ENCODE assay signal across 9 mouse cellular contexts in genomic region chr11:96644969-96645368, GRCm38 (mm10).
A peak's percentile ranks its signal among the peaks of the same experiment; 100 is the strongest.
DNase-seq lines count a peak whose midpoint lies in the region; TF ChIP-seq lines count a peak whose summit lies in the region.
"Had no signal": no experiment of that assay in that cellular context is flagged by ENCODE, and none has a peak within 500 bp of the region (broad histone marks: within the 10 kb centered on the region; RNA-seq: fewer than 3 reads in every experiment).

No protein-coding gene starts in this region.

- no peak for TF ChIP-seq POLR2A in thymus, adult 2 months (IDR thresholded peaks at IDR 0.05; ENCODE audit: control insufficient read depth, extremely low read depth, insufficient read depth, low read length, poor library complexity)
- TF ChIP-seq POLR2A in cerebellum, adult 2 months (IDR thresholded peaks at IDR 0.05; ENCODE audit: borderline replicate concordance, insufficient read depth, low read length) = no peak

- H3K27ac ChIP-seq in thymus, adult 2 months (ENCODE audit: control insufficient read depth, insufficient read depth, low read length) = no peak overlapping the region
- no peak overlapping the region for H3K27ac ChIP-seq in cerebellum, adult 2 months (ENCODE audit: insufficient read depth, low read length)
- H3K27ac ChIP-seq: limb, embryonic 12.5 days had no signal

- H3K4me1 ChIP-seq in thymus, adult 2 months (replicated peaks; ENCODE audit: control insufficient read depth, insufficient read depth, low read length) = peaks cover 8% of the 10 kb centered on the region; the same call in 1 of the 2 replicates
- H3K4me1 ChIP-seq in cerebellum, adult 2 months (ENCODE audit: control insufficient read depth, insufficient read depth, low read length) = no peaks in the 10 kb centered on the region

- no peaks in the 10 kb centered on the region for H3K27me3 ChIP-seq in thymus, adult 2 months (ENCODE audit: control insufficient read depth, insufficient read depth, low read length)
- H3K27me3 ChIP-seq in cerebellum, adult 2 months (ENCODE audit: control insufficient read depth, insufficient read depth, low read length) = no peaks in the 10 kb centered on the region; the same call in 1 of the 2 replicates

- DNase-seq in embryo, embryonic 11 days = peak; percentile 20
- DNase-seq in embryo, embryonic 9.5 days (ENCODE audit: extremely low spot score) = no peak
- peak; percentile 35 for DNase-seq in retina, postnatal 1 day
- DNase-seq in retina, embryonic 14.5 days (ENCODE audit: low spot score) = no peak
- peak; percentile 52 for DNase-seq in kidney, postnatal 14 days
- no peak for DNase-seq in thymus, postnatal 10 days (ENCODE audit: low spot score in 2 of 2)
- no peak for DNase-seq in thymus, adult 2 months
- DNase-seq in cerebellum, adult 2 months = no peak

- no peak overlapping the region for H3K4me3 ChIP-seq in thymus, adult 2 months (ENCODE audit: control insufficient read depth, insufficient read depth, low read length)
- H3K4me3 ChIP-seq in cerebellum, adult 2 months (replicated peaks; ENCODE audit: insufficient read depth, low read depth, low read length) = no peak overlapping the region
- H3K4me3 ChIP-seq: limb, embryonic 12.5 days had no signal

- 86% methylated on average over 7 of the region's 7 CpGs for WGBS in thymus, adult 2 months
- WGBS in cerebellum, adult 2 months = 60% methylated on average over 7 of the region's 7 CpGs

- TF ChIP-seq CTCF in thymus, adult 2 months (IDR thresholded peaks at IDR 0.05; ENCODE audit: borderline replicate concordance, control insufficient read depth, extremely low read depth, insufficient read depth, low read length, poor library complexity) = no peak
- TF ChIP-seq CTCF in cerebellum, adult 2 months (IDR thresholded peaks at IDR 0.05; ENCODE audit: borderline replicate concordance, insufficient read depth, low read depth, low read length) = no peak

- no peaks in the 10 kb centered on the region for H3K36me3 ChIP-seq in thymus, adult 2 months (ENCODE audit: control insufficient read depth, insufficient read depth, low read length)
- H3K36me3 ChIP-seq: limb, embryonic 12.5 days had no signal

Comparison
In these comparisons a context has a peak if more than half of its experiments do, and no peak if none do; other contexts are left out.
1. DNase-seq: peak in embryo, embryonic 11 days (single experiment), retina, postnatal 1 day (single experiment) and kidney, postnatal 14 days (single experiment); none in embryo, embryonic 9.5 days (single experiment), retina, embryonic 14.5 days (single experiment), thymus, postnatal 10 days (0 of 2), thymus, adult 2 months (single experiment) and cerebellum, adult 2 months (0 of 2).